Mouse (Mus musculus) lung, adult 2 months (tissue): ENCODE measurements at regions not wholly inside any gene's neighbourhood (a gene's known extent, or its start where the extent isn't known, plus 50 kb on each side); places are given as distances from the start of the nearest gene placed in this dataset.

ENCODE experiments used
- CTCF ChIP-seq: fragments of 200-500 bp; IDR thresholded peaks from 2 replicates; pipeline ENCODE4 v1.5.1; 2011; ENCODE audit warnings: mild to moderate bottlenecking, low read length, control low read depth; ENCODE audit not compliant: insufficient read depth
- POLR2A ChIP-seq: fragments of 200-500 bp; IDR thresholded peaks from 2 replicates; pipeline ENCODE4 v1.6.1; 2011; ENCODE audit warnings: low read depth, mild to moderate bottlenecking, control low read depth, low read length, borderline replicate concordance; ENCODE audit errors: extremely low read depth

GRCm38 (mm10) chr8:8772424-8772823 lies 82.1 kb upstream of the Arglu1 start:
- TF ChIP-seq CTCF (no peak), POLR2A (no peak)
